Mouse (Mus musculus): ENCODE data around the gene Abcf1.

DNA sequence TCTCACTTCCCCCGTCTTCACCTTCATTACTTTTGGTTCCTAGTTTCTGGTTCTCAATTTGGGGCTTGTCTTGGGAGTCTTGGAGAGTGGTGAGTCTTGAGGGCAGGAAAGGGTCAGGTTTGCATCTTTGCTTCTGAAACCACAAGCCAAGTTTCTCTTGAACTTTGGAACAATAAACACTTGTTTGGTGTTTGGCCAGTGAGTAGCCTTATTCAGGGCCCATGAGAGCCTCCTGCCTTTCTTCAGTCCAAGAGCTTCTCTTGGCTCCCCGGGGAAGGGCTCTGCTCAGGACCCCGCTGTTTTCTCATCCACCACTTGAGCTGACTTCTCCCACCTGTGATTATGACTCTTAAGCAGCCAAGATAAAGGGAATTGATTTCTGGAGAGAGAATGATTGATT, 47.0 kb downstream of the Abcf1 start:
- TF ChIP-seq CTCF (IDR thresholded peaks at IDR 0.05; ENCODE audit: control insufficient read depth, insufficient read depth, low read length) = no peak
- TF ChIP-seq POLR2A (IDR thresholded peaks at IDR 0.05; ENCODE audit: borderline replicate concordance, control insufficient read depth, low read depth, low read length) = no peak

Measured in bone marrow, adult 2 months (tissue).